Mouse (Mus musculus): ENCODE data around the gene Rpl13a.

DNA sequence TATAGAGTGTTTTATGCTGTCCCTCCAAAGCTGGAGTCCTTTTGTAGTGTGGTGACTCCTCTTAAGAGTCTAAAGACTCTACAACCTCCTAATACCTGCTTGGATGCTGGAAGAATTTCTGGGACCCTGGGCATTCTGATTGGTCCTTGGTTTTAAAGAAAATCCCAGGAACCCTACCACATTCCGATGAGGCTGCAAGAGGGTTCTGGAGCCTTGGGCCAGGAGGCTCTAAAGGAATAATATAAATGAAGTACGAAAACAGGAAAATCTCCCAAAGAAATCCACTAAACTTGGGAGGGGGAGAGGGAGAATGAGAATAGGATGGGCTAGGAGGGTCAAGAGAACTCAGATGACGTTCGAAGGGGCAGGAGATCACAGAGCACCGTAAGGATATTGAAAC, 25.0 kb upstream of the Rpl13a start:
- no peak for TF ChIP-seq EP300 (optimal IDR thresholded peaks at IDR 0.05)
- TF ChIP-seq CTCF (IDR thresholded peaks at IDR 0.05; ENCODE audit: low read depth), result no peak
